Mouse (Mus musculus) forebrain, postnatal 0 days (tissue): ENCODE measurements around the gene Copg2. TPM values are rescaled to one million over a fixed set of nuclear protein-coding genes. Genes with fewer than 3 reads are reported as not detected.

Source experiments
- ATAC-seq: fragments of 200-750 bp; cut with Nextera tagmentation; 2 replicates; pipeline ENCODE4 v1.8.0; 2017; ENCODE audit warnings: mild to moderate bottlenecking, moderate library complexity
- DNase-seq: peaks from one replicate; pipeline ENCODE4 v3.0.0-alpha.2; 2015
- H3K27ac ChIP-seq: fragments of 300-500 bp; sonication (generic); 2 replicates; pipeline ENCODE4 v1.5.1; 2014; ENCODE audit warnings: low read depth, mild to moderate bottlenecking, antibody characterized with exemption, low read length, moderate library complexity, mixed read lengths
- H3K27me3 ChIP-seq: fragments of 300-500 bp; sonication (generic); 2 replicates; pipeline ENCODE4 v1.6.1; 2014; ENCODE audit warnings: mild to moderate bottlenecking, low read length, mixed read lengths; ENCODE audit not compliant: insufficient read depth
- H3K36me3 ChIP-seq: fragments of 300-500 bp; sonication (generic); 2 replicates; pipeline ENCODE4 v1.6.1; 2014; ENCODE audit warnings: mild to moderate bottlenecking, moderate library complexity; ENCODE audit not compliant: insufficient read depth
- H3K4me1 ChIP-seq: fragments of 300-500 bp; sonication (generic); 2 replicates; pipeline ENCODE4 v1.6.1; 2014; ENCODE audit warnings: antibody characterized with exemption; ENCODE audit not compliant: insufficient read depth
- H3K4me2 ChIP-seq: fragments of 300-500 bp; sonication (generic); 2 replicates; pipeline ENCODE4 v1.6.1; 2014; ENCODE audit warnings: low read depth, mild to moderate bottlenecking, moderate library complexity
- H3K4me3 ChIP-seq: fragments of 300-500 bp; sonication (generic); 2 replicates; pipeline ENCODE4 v1.5.1; 2014; ENCODE audit warnings: low read depth, low read length, mixed read lengths
- H3K9ac ChIP-seq: fragments of 300-500 bp; sonication (generic); 2 replicates; pipeline ENCODE4 v1.6.1; 2014; ENCODE audit warnings: mild to moderate bottlenecking
- H3K9me3 ChIP-seq: fragments of 300-500 bp; sonication (generic); 2 replicates; pipeline ENCODE4 v1.6.1; 2016; ENCODE audit warnings: low read length
- CTCF ChIP-seq: sonication (generic); IDR thresholded peaks from 2 replicates; pipeline ENCODE4 v1.5.1; 2016; ENCODE audit warnings: antibody characterized with exemption, control low read depth, low read depth
- WGBS: fragments of 180-500 bp; shearing (Covaris S2); extraction: QIAGEN DNeasy Blood & Tissue Kit; methylation state at CpG from one replicate; pipeline ENCODE4 v1.1.7; 2014; 5-methylcytosine and 5-hydroxymethylcytosine counted together
- polyA plus RNA-seq: library from polyadenylated mRNA; unstranded; fragments of >200 nt; fragmentation: Nextera tagmentation; extraction: Ambion mirVana; gene quantifications from 2 replicates; pipeline ENCODE4 v1.2.1, GENCODE M21; 2015
- total RNA-seq: library from RNA; depleted of rRNA; stranded (reverse); fragments of >200 nt; gene quantifications from 2 replicates; pipeline ENCODE4 v1.2.3, GENCODE M21; 2014

The Copg2 gene
- total and polyA plus RNA-seq, 2 experiments from 2014 or later = 24.1 to 73.0 TPM

DNA sequence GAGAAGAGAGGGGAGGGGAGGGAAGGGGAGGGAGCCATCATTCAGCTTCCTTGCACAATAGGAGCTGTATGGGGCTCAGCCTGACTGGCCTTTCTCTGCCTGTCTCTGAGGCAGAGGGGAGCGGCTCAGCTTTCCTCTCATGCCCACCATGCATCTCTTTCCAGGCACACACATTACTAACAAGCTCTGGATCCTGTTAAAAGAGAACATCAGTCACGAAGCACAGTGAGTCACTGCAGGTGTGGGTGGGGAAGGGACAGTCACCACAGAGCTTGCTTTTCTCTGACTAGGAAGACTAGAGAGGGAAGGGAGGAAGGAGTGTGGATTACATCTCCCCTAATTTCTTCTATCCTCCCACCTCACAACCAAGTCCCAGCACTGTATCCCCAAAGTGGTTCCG is 11.4 kb upstream of the Copg2 start:
- H3K4me2 ChIP-seq = no peak overlapping the region
- 33% methylated on average over 3 of the region's 3 CpGs for WGBS
- H3K4me3 ChIP-seq = no peak overlapping the region
- DNase-seq = peak; percentile 6
- no peaks in the 10 kb centered on the region for H3K27me3 ChIP-seq
- TF ChIP-seq CTCF = no peak
- no peak overlapping the region for H3K9ac ChIP-seq
- no peaks in the 10 kb centered on the region for H3K36me3 ChIP-seq
- H3K27ac ChIP-seq = peak overlapping the region; percentile 54
- H3K9me3 ChIP-seq = no peaks in the 10 kb centered on the region
- no peaks in the 10 kb centered on the region for H3K4me1 ChIP-seq
- peak; percentile 42 for ATAC-seq

DNA sequence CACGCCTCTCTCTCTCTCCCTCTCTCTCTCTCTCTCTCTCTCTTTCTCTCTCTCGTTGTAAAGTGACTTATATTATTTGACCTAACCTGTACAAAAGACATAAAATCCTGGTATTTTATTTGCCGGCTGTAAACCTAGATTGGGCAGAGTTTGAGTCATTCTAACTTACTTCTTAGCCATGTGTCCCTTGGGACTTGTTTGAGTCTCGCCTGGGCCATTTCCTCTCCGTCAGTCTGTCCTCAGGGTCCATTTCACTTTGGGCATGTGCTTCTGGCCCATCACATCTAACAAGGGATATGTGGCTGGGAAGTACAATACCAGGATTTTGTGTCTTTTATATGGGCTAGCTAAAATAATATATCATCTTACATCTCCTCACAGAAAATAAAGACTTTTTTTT is 8.3 kb upstream of the Copg2 start:
- H3K4me2 ChIP-seq = no peak overlapping the region
- H3K9ac ChIP-seq = no peak overlapping the region

DNA sequence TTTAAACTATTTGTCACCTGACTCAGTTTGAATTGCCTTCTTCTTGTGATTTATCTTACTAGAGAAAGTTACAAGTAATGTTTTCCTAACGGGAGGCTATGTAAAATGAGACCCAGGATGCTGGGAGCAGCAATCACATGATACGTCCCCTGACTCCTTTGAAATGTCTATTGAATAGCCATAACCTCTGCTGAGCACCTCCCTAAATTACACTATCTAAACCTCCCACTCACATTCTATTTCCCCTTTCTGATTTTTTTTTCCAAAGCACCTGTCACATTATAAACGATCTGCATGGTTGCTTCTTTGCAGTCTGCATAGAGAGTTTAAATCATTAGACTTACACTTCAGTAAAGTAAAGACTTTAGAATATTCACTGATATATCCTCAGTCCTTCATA is 7.4 kb upstream of the Copg2 start:
- Histone ChIP-seq H3K36me3 (no peaks in the 10 kb centered on the region), H3K27me3 (no peaks in the 10 kb centered on the region), H3K4me1 (no peaks in the 10 kb centered on the region), H3K4me3 (no peak overlapping the region), H3K9ac (no peak overlapping the region), H3K9me3 (no peaks in the 10 kb centered on the region), H3K4me2 (no peak overlapping the region), H3K27ac (no peak overlapping the region)
- WGBS = 49% methylated on average over 3 of the region's 3 CpGs
- no peak for TF ChIP-seq CTCF
- DNase-seq = no peak
- no peak for ATAC-seq

More for the DNA sequence above, 8.3 kb upstream of the Copg2 start:
- Histone ChIP-seq H3K4me3 (no peak overlapping the region), H3K36me3 (no peaks in the 10 kb centered on the region), H3K27me3 (no peaks in the 10 kb centered on the region), H3K9me3 (no peaks in the 10 kb centered on the region), H3K4me1 (no peaks in the 10 kb centered on the region), H3K27ac (no peak overlapping the region)
- ATAC-seq (no peak), DNase-seq (no peak)
- TF ChIP-seq CTCF = no peak
- WGBS = 82% methylated on average over 5 of the region's 5 CpGs

DNA sequence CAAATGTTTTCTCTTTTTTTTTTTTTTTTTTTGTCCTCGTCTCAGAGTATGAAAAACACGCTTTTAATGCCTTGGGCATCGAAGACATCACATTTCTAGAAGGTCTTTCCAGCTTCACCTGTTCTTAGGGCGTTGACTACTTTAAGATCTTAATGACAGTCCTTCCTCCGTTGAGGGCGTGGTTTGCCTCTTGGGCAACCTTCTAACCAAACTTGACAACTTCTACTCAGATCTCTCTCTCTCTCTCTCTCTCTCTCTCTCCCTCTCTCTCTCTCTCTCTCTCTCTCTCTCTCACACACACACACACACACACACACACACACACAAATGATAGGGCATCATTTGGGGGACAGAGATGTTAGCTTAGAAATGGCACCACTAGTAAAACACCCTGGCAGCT is 926 bp upstream of the Copg2 start:
- 76% methylated on average over 6 of the region's 6 CpGs for WGBS
- DNase-seq (no peak), ATAC-seq (no peak)
- H3K9ac ChIP-seq = no peak overlapping the region
- H3K4me2 ChIP-seq = no peak overlapping the region
- H3K9me3 ChIP-seq = no peaks in the 10 kb centered on the region
- H3K27ac ChIP-seq = peak overlapping the region; percentile 93; the same call in 1 of the 2 replicates
- 0 out of 2 replicates have a peak, but pooled peaks cover 4% of the 10 kb centered on the region for H3K4me1 ChIP-seq
- no peaks in the 10 kb centered on the region for H3K36me3 ChIP-seq
- no peak overlapping the region for H3K4me3 ChIP-seq
- H3K27me3 ChIP-seq = no peaks in the 10 kb centered on the region
- no peak for TF ChIP-seq CTCF

DNA sequence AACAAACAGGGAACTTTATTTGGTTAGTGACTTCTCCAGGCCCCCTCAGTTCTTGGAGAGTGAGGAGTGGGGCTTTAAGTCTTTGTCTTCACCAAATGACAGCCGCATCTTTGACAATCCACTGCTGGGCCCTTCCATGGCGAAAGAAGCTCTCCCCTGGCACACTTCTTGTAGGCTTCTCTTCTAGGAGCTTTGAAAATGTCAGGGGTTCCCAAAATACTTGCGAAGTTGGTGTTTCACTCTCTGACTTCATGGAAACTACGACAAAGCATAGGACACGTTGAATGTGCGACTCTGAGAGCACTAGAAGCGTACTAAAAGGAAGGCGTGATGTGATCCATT is 363 bp upstream of the Copg2 start:
- H3K27me3 ChIP-seq = no peaks in the 10 kb centered on the region
- WGBS = 16% methylated on average over 8 of the region's 8 CpGs

DNA sequence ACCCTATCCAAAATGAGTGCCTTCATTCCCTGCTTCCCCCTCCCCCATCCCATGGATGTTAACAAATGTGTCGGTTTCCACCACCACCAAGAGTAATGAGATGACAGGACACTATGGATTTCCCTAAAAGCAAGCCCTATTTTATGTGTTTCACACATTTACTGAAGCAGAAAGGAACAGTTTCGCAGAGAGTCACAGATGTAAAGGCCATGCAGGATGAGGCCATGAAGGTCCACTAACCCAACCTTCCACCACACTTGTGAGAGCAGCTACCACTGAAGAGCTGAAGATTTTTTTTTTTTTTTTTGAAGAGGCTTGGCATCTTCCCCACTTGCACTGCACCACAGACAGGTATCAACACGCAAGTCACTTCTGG is 787 bp downstream of the Copg2 start:
- TF ChIP-seq CTCF = no peak
- DNase-seq = no peak
- H3K36me3 ChIP-seq = no peaks in the 10 kb centered on the region
- no peaks in the 10 kb centered on the region for H3K9me3 ChIP-seq
- H3K4me3 ChIP-seq = peak overlapping the region; percentile 81
- WGBS = 10% methylated on average over 3 of the region's 3 CpGs
- H3K27ac ChIP-seq = peak overlapping the region; percentile 93
- ATAC-seq = no peak
- 0 out of 2 replicates have a peak, but pooled peaks cover 4% of the 10 kb centered on the region for H3K4me1 ChIP-seq
- no peaks in the 10 kb centered on the region for H3K27me3 ChIP-seq
- H3K4me2 ChIP-seq = peak overlapping the region; percentile 62
- peak overlapping the region; percentile 84 for H3K9ac ChIP-seq

More for the DNA sequence above, 363 bp upstream of the Copg2 start:
- H3K36me3 ChIP-seq = no peaks in the 10 kb centered on the region
- H3K4me2 ChIP-seq = peak overlapping the region; percentile 62
- DNase-seq (no peak), ATAC-seq (no peak)
- H3K9me3 ChIP-seq = no peaks in the 10 kb centered on the region
- H3K9ac ChIP-seq = peak overlapping the region; percentile 84
- peak overlapping the region; percentile 81 for H3K4me3 ChIP-seq
- 0 out of 2 replicates have a peak, but pooled peaks cover 4% of the 10 kb centered on the region for H3K4me1 ChIP-seq
- no peak for TF ChIP-seq CTCF
- peak overlapping the region; percentile 93 for H3K27ac ChIP-seq

DNA sequence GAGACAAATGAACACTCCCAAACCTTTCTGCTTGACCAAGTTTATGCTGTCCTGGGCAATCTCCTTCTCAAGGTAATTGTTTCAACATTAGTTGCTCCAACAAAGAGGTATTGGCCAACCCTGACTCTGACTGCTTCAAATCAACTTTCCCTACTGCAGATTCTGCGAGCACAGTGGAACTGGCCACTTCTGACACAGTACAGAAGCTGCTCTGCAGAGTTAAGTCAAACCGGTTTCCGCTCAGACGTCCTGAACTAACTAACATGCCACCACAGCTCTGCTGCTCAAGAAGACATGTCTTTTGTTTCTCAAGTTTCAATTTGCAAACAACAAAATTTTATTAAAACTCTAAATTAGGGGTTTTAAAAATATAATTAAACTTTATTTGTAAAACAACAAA is 3.5 kb downstream of the Copg2 start:
- Histone ChIP-seq H3K4me1 (0 out of 2 replicates have a peak, but pooled peaks cover 4% of the 10 kb centered on the region), H3K27ac (no peak overlapping the region), H3K9me3 (no peaks in the 10 kb centered on the region), H3K9ac (no peak overlapping the region), H3K27me3 (no peaks in the 10 kb centered on the region), H3K36me3 (no peaks in the 10 kb centered on the region), H3K4me2 (no peak overlapping the region), H3K4me3 (no peak overlapping the region)
- WGBS = 87% methylated on average over 4 of the region's 4 CpGs
- no peak for DNase-seq
- ATAC-seq = no peak
- TF ChIP-seq CTCF = no peak

DNA sequence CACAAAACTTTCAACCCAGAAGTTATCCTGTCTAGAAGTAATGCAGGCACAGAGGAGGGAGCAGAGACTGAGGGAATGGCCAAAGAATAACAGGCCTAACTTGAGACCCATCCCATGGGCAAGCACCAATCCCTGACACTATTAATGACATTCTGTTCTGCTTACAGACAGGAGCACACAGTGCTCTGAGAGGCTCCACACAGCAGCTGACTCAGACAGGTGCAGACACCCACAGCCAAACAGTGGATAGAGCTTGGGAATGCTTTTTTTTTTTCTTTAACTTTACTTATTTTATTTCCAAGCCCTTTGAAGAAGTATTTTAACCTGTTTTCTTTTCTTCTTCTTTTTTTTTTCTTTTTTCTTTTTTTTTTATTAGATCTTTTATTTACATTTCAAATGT is 4.8 kb downstream of the Copg2 start:
- Histone ChIP-seq H3K27me3 (no peaks in the 10 kb centered on the region), H3K9ac (no peak overlapping the region), H3K36me3 (0 out of 2 replicates have a peak, but pooled peaks cover 2% of the 10 kb centered on the region), H3K4me3 (no peak overlapping the region), H3K27ac (no peak overlapping the region), H3K9me3 (no peaks in the 10 kb centered on the region), H3K4me1 (no peaks in the 10 kb centered on the region), H3K4me2 (no peak overlapping the region)
- ATAC-seq (no peak), DNase-seq (no peak)
- no peak for TF ChIP-seq CTCF
